In the genomic region with DNA sequence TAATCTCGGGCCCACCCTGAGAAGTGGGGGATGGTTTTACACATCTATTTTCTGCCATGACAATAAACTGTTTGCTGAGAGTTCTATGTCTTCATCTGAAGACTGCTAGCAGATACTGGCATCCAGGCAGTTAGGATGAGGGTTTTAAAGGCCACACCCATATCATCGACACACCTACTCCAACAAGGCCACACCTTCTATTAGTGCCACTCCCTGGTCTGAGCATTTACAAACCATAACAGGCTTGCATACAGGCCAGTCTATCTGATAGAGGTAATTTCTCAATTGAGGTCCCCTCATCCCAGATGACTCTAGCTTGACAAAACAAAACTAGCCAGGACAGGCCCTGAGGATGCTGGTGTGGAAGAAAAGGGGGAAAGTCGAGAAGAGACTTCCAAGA, we compare ENCODE assay signal across 15 mouse cellular contexts. TPM values are rescaled to one million over a fixed set of nuclear protein-coding genes. Genes with fewer than 3 reads are reported as not detected.
DNase-seq lines count a peak whose midpoint lies in the region; ATAC-seq and TF ChIP-seq lines count a peak whose summit lies in the region.
"Had no signal": no experiment of that assay in that cellular context is flagged by ENCODE, and none has a peak within 500 bp of the region (broad histone marks: within the 10 kb centered on the region; RNA-seq: fewer than 3 reads in every experiment).

No protein-coding gene starts in this region.

- TF ChIP-seq CTCF in hindbrain, postnatal 0 days (IDR thresholded peaks at IDR 0.05; ENCODE audit: low read depth), result no peak

- H3K9me3 ChIP-seq in hindbrain, postnatal 0 days (ENCODE audit: low read length), result no peaks in the 10 kb centered on the region
- H3K9me3 ChIP-seq in hindbrain, embryonic 13.5 days, result no peaks in the 10 kb centered on the region
- no peaks in the 10 kb centered on the region for H3K9me3 ChIP-seq in limb, embryonic 13.5 days
- H3K9me3 ChIP-seq: hindbrain, embryonic 15.5 days; neural tube, embryonic 12.5 days had no signal

- 0 out of 2 replicates have a peak overlapping the region, but pooled peaks have one; percentile 88 for H3K27ac ChIP-seq in hindbrain, postnatal 0 days
- no peak overlapping the region for H3K27ac ChIP-seq in hindbrain, embryonic 13.5 days
- peak overlapping the region; percentile 99 for H3K27ac ChIP-seq in limb, embryonic 13.5 days
- H3K27ac ChIP-seq: neural tube, embryonic 12.5 days had no signal

- peaks cover 13% of the 10 kb centered on the region for H3K4me1 ChIP-seq in hindbrain, postnatal 0 days (ENCODE audit: insufficient read depth, low read length)
- peaks cover 28% of the 10 kb centered on the region for H3K4me1 ChIP-seq in hindbrain, embryonic 13.5 days (replicated peaks)
- H3K4me1 ChIP-seq in limb, embryonic 13.5 days, result peaks cover 59% of the 10 kb centered on the region

- DNase-seq in hindbrain, postnatal 0 days (ENCODE audit: low spot score), result no peak
- DNase-seq in ES-CJ7 (ENCODE audit: low read depth, low spot score), result peak; percentile 31
- DNase-seq in c-Kit-positive CD71-positive TER-119-positive erythroid progenitor cells, embryonic 14.5 days (ENCODE audit: low spot score), result peak; percentile 5
- DNase-seq in layer of hippocampus, adult 11-12 months (ENCODE audit: low spot score), result no peak
- DNase-seq: cerebellum, postnatal 36 days; layer of hippocampus, adult 9-11 months had no signal

- no peaks in the 10 kb centered on the region for H3K36me3 ChIP-seq in hindbrain, postnatal 0 days (ENCODE audit: insufficient read depth, low read length)
- H3K36me3 ChIP-seq in hindbrain, embryonic 13.5 days, result no peaks in the 10 kb centered on the region
- H3K36me3 ChIP-seq in limb, embryonic 13.5 days, result no peaks in the 10 kb centered on the region
- H3K36me3 ChIP-seq: hindbrain, embryonic 15.5 days; neural tube, embryonic 12.5 days had no signal

- H3K4me2 ChIP-seq in hindbrain, postnatal 0 days (ENCODE audit: low read depth, low read length), result no peak overlapping the region
- no peak overlapping the region for H3K4me2 ChIP-seq in hindbrain, embryonic 13.5 days
- no peak overlapping the region for H3K4me2 ChIP-seq in limb, embryonic 13.5 days (replicated peaks)
- H3K4me2 ChIP-seq: hindbrain, embryonic 15.5 days; liver, embryonic 11.5 days; midbrain, embryonic 11.5 days; neural tube, embryonic 12.5 days had no signal

- no peak overlapping the region for H3K4me3 ChIP-seq in hindbrain, postnatal 0 days (ENCODE audit: low read length)
- H3K4me3 ChIP-seq in hindbrain, embryonic 13.5 days, result no peak overlapping the region
- no peak overlapping the region for H3K4me3 ChIP-seq in limb, embryonic 13.5 days
- H3K4me3 ChIP-seq: hindbrain, embryonic 15.5 days; neural tube, embryonic 12.5 days had no signal

- H3K9ac ChIP-seq in hindbrain, postnatal 0 days (replicated peaks; ENCODE audit: low read length), result no peak overlapping the region
- no peak overlapping the region for H3K9ac ChIP-seq in hindbrain, embryonic 13.5 days
- 0 out of 2 replicates have a peak overlapping the region, but pooled peaks have one; percentile 13 for H3K9ac ChIP-seq in limb, embryonic 13.5 days
- H3K9ac ChIP-seq: hindbrain, embryonic 15.5 days; neural tube, embryonic 12.5 days had no signal

- WGBS in hindbrain, postnatal 0 days, result 86% methylated on average over 3 of the region's 3 CpGs
- 89% methylated on average over 3 of the region's 3 CpGs for WGBS in hindbrain, embryonic 13.5 days
- 63% methylated on average over 3 of the region's 3 CpGs for WGBS in limb, embryonic 13.5 days

- no peak for ATAC-seq in hindbrain, postnatal 0 days
- no peak for ATAC-seq in hindbrain, embryonic 13.5 days (ENCODE audit: low FRiP score)
- ATAC-seq in limb, embryonic 13.5 days (ENCODE audit: low FRiP score, low read depth), result no peak
- ATAC-seq in inflammation-experienced regulatory T-cells, adult 6 months, result no peak
- ATAC-seq: activated CD4-positive, CD25-positive, alpha-beta regulatory T cell, adult 4 months had no signal

- H3K27me3 ChIP-seq in hindbrain, postnatal 0 days (ENCODE audit: insufficient read depth, low read length), result no peaks in the 10 kb centered on the region
- no peaks in the 10 kb centered on the region for H3K27me3 ChIP-seq in hindbrain, embryonic 13.5 days
- no peaks in the 10 kb centered on the region for H3K27me3 ChIP-seq in limb, embryonic 13.5 days
- H3K27me3 ChIP-seq: hindbrain, embryonic 15.5 days; neural tube, embryonic 12.5 days had no signal

RNA-seq across cellular contexts. Expression of a gene that starts 8.9 kb away (rescaled TPM):
- 1.1 TPM in 1 of 2 replicates, not detected in the other for total RNA-seq in hindbrain, postnatal 0 days (2014; rRNA removed)
- 0.35 TPM in 1 of 2 replicates, not detected in the other for polyA plus RNA-seq in hindbrain, postnatal 0 days (2015; fragmentation: Nextera tagmentation; extraction: Ambion mirVana)
- polyA plus RNA-seq in hindbrain, embryonic 13.5 days (2015; fragmentation: Nextera tagmentation; extraction: Ambion mirVana), result not detected in 2 replicates
- 0.10 TPM in 1 of 2 replicates, not detected in the other for polyA plus RNA-seq in limb, embryonic 13.5 days (2015; fragmentation: Nextera tagmentation; extraction: Ambion mirVana)
- under 1 TPM in 1 of 3 experiments, not detected in 2; 0.62 TPM for polyA plus RNA-seq in inflammation-experienced regulatory T-cells, adult 6 months (2017; shearing (Covaris generic))
- polyA plus RNA-seq: activated CD4-positive, CD25-positive, alpha-beta regulatory T cell, adult 4 months; hindbrain, embryonic 15.5 days; liver, embryonic 11.5 days; midbrain, embryonic 11.5 days; neural tube, embryonic 12.5 days had no signal

RNA-seq across cellular contexts. Expression of a gene that starts 14.8 kb away (rescaled TPM):
- total RNA-seq in hindbrain, postnatal 0 days (2014; rRNA removed), result 0.65 TPM in 1 of 2 replicates, not detected in the other
- polyA plus RNA-seq in hindbrain, postnatal 0 days (2015; fragmentation: Nextera tagmentation; extraction: Ambion mirVana), result 0.20 and 0.28 TPM in 2 replicates
- polyA plus RNA-seq in hindbrain, embryonic 13.5 days (2015; fragmentation: Nextera tagmentation; extraction: Ambion mirVana), result 0.44 and 0.62 TPM in 2 replicates
- 10.1 and 13.6 TPM in 2 replicates for polyA plus RNA-seq in limb, embryonic 13.5 days (2015; fragmentation: Nextera tagmentation; extraction: Ambion mirVana)
- polyA plus RNA-seq in inflammation-experienced regulatory T-cells, adult 6 months (2017; shearing (Covaris generic)), result not detected
- total RNA-seq: ES-E14 had no signal
- polyA plus RNA-seq: activated CD4-positive, CD25-positive, alpha-beta regulatory T cell, adult 4 months; midbrain, embryonic 11.5 days had no signal

Comparison
In these comparisons a context has a peak if more than half of its experiments do, and no peak if none do; other contexts are left out.
1. DNase-seq: peak in ES-CJ7 (single experiment) and c-Kit-positive CD71-positive TER-119-positive erythroid progenitor cells, embryonic 14.5 days (single experiment); none in hindbrain, postnatal 0 days (single experiment) and layer of hippocampus, adult 11-12 months (single experiment).